Mouse (Mus musculus) stomach, embryonic 14.5 days (tissue): Measurements from ENCODE around the gene Atxn1. TPM values are rescaled to one million over a fixed set of nuclear protein-coding genes. Genes with fewer than 3 reads are reported as not detected.

Source experiments
- ATAC-seq: fragments of 200-750 bp; cut with Nextera tagmentation; 2 replicates; pipeline ENCODE4 v1.8.0; 2017; ENCODE audit warnings: low read depth, moderate TSS enrichment; ENCODE audit not compliant: insufficient number of reproducible peaks, insufficient read depth, low FRiP score
- H3K27ac ChIP-seq: fragments of 300-500 bp; sonication (generic); 2 replicates; pipeline ENCODE4 v1.5.1; 2014; ENCODE audit warnings: mild to moderate bottlenecking, low read length, moderate library complexity, mixed read lengths
- H3K27me3 ChIP-seq: fragments of 300-500 bp; sonication (generic); 2 replicates; pipeline ENCODE4 v1.6.1; 2014; ENCODE audit warnings: low read length, control low read depth, mixed read lengths; ENCODE audit not compliant: control insufficient read depth, insufficient read depth
- H3K36me3 ChIP-seq: fragments of 300-500 bp; sonication (generic); 2 replicates; pipeline ENCODE4 v1.6.1; 2014; ENCODE audit warnings: mild to moderate bottlenecking, control low read depth, low read length, moderate library complexity, mixed read lengths; ENCODE audit not compliant: control insufficient read depth, insufficient read depth
- H3K4me1 ChIP-seq: fragments of 300-500 bp; sonication (generic); 2 replicates; pipeline ENCODE4 v1.6.1; 2014; ENCODE audit warnings: low read length, control low read depth, mixed read lengths; ENCODE audit not compliant: control insufficient read depth, insufficient read depth
- H3K4me2 ChIP-seq: fragments of 300-500 bp; sonication (generic); replicated peaks from 2 replicates; pipeline ENCODE4 v1.6.1; 2014; ENCODE audit warnings: low read depth, low read length, control low read depth
- H3K4me3 ChIP-seq: fragments of 300-500 bp; sonication (generic); 2 replicates; pipeline ENCODE4 v1.5.1; 2014; ENCODE audit warnings: low read depth, low read length, control low read depth
- H3K9ac ChIP-seq: fragments of 300-500 bp; sonication (generic); replicated peaks from 2 replicates; pipeline ENCODE4 v1.6.1; 2014; ENCODE audit warnings: low read depth, mild to moderate bottlenecking, control low read depth, low read length, moderate library complexity, mixed read lengths
- H3K9me3 ChIP-seq: fragments of 300-500 bp; sonication (generic); 2 replicates; pipeline ENCODE4 v1.6.1; 2016; ENCODE audit warnings: low read depth, low read length, control low read depth; ENCODE audit not compliant: control insufficient read depth
- WGBS: fragments of 180-500 bp; shearing (Covaris S2); extraction: QIAGEN DNeasy Blood & Tissue Kit; methylation state at CpG from one replicate; pipeline ENCODE4 v1.1.7; 2014; 5-methylcytosine and 5-hydroxymethylcytosine counted together
- polyA plus RNA-seq: library from polyadenylated mRNA; unstranded; fragments of >200 nt; fragmentation: Nextera tagmentation; extraction: Ambion mirVana; gene quantifications from 2 replicates; pipeline ENCODE4 v1.2.1, GENCODE M21; 2014

Atxn1 gene
- polyA plus RNA-seq, 1 experiment from 2014 or later, result 6.5 TPM

DNA sequence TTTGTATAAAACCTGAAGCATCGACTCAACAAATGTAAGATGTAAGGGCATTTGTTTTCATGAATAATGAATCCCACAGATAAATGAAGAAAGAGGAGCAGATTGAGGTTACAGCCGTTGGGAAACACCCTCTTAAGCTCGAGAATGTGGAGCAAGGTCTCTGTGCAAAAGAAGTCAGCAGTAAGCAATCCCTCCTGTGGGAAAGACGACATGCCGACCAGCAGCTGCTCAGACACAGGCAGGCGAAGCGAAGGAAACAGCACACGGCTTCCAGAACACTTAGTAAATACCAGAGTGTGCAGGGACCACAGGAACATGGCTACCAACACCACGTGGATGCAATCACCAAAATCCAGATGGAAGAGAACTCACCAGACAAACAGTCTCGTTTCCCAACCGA lies 294.8 kb downstream of the Atxn1 start:
- H3K36me3 ChIP-seq, result no peaks in the 10 kb centered on the region
- ATAC-seq, result no peak
- H3K9ac ChIP-seq, result no peak overlapping the region
- 70% methylated on average over 11 of the region's 11 CpGs for WGBS
- H3K27me3 ChIP-seq, result no peaks in the 10 kb centered on the region
- no peak overlapping the region for H3K4me2 ChIP-seq
- H3K4me3 ChIP-seq, result no peak overlapping the region
- no peaks in the 10 kb centered on the region for H3K9me3 ChIP-seq
- H3K27ac ChIP-seq, result no peak overlapping the region
- H3K4me1 ChIP-seq, result no peaks in the 10 kb centered on the region

DNA sequence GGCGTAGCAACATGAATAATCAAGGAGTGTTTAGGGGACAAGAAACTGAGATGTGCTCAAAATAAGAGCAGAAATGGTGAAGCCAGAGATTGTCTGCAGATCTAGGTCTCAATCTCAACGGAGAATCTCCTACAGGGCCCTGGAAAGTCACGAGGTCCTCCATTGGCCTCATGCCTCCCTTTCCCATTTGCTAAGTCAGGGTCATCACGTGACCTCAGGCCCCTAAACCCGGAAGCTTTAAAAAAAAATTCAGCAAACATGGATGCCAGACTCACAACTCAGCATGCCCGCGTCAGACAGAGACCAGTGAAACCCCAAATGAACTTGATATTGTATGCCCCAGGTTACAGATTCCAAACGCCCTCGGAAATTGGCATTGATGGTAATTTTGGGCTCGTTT lies 302.0 kb downstream of the Atxn1 start:
- Histone ChIP-seq H3K27me3 (no peaks in the 10 kb centered on the region), H3K9ac (no peak overlapping the region), H3K4me2 (no peak overlapping the region), H3K9me3 (no peaks in the 10 kb centered on the region), H3K36me3 (no peaks in the 10 kb centered on the region), H3K4me3 (no peak overlapping the region), H3K27ac (no peak overlapping the region), H3K4me1 (0 out of 2 replicates have a peak, but pooled peaks cover 4% of the 10 kb centered on the region)
- WGBS, result 87% methylated on average over 10 of the region's 10 CpGs
- ATAC-seq, result no peak

DNA sequence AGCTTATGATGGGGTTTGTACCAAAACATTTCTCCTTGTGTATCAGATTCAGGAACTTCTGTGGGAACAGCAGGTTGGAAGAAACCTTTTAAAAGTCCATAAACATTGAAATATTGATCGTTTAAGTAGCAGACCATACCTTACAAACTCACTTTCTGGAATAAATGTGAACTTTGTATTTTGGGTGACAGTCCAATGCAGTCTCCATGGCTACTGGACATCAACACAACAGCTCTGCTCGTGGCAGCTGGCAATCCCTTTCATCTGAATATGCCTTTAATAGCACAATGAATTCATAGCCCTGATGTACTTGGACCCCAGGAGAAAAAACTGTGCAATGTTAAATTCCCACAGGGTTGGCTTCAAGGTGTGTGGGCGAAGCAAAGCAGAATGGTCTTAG lies 302.6 kb downstream of the Atxn1 start:
- ATAC-seq, result no peak
- Histone ChIP-seq H3K9ac (no peak overlapping the region), H3K9me3 (no peaks in the 10 kb centered on the region), H3K36me3 (no peaks in the 10 kb centered on the region), H3K4me2 (no peak overlapping the region), H3K27me3 (no peaks in the 10 kb centered on the region), H3K4me1 (0 out of 2 replicates have a peak, but pooled peaks cover 4% of the 10 kb centered on the region), H3K27ac (no peak overlapping the region), H3K4me3 (no peak overlapping the region)
- WGBS, result 70% methylated on average over 3 of the region's 3 CpGs

DNA sequence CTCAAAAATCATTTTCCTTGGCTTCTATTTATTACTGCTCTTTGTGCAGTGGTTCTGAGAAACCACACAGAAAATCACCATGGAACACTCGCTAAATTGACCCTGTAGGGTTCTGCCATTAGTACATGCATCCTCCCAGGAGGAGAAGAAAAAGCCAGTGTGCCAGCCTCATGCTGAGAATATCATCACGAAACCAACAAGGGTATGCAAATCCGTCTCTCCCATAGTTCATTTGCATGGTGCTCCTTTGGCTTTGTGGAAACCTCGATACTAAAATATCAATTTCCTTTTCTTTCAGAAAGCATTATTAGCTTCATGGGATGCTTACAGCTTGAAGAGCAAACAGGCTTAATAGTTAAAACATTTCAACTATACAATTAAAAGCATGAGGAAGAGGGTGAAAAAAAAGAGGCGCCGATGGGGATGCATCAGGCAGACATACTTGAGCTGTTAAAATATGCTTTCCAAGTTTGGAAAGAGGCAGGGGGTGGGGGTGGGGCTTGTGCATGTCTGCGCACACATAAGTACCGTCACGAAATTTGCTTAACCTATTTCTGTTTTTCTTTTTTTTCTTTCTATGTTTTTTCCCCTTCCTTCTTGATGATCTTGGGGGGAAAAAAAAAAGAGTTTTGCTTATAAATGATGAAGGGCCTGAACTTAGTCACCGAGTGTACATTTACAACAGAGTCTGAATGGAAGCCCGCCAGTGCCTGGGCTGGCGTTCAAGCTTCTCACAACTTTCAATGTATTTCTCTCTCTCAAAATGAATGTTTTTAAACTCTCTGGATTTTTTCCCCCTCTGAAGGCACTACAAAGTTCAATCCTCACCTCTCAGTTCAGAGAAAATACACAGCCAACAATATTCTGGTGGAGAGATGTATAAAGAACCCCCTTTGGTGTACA lies 303.3 kb downstream of the Atxn1 start:
- no peak overlapping the region for H3K27ac ChIP-seq
- no peaks in the 10 kb centered on the region for H3K27me3 ChIP-seq
- H3K4me2 ChIP-seq, result no peak overlapping the region
- no peak for ATAC-seq
- H3K9me3 ChIP-seq, result no peaks in the 10 kb centered on the region
- no peaks in the 10 kb centered on the region for H3K36me3 ChIP-seq
- no peak overlapping the region for H3K4me3 ChIP-seq
- 0 out of 2 replicates have a peak, but pooled peaks cover 4% of the 10 kb centered on the region for H3K4me1 ChIP-seq
- WGBS, result 69% methylated on average over 12 of the region's 12 CpGs
- H3K9ac ChIP-seq, result no peak overlapping the region

DNA sequence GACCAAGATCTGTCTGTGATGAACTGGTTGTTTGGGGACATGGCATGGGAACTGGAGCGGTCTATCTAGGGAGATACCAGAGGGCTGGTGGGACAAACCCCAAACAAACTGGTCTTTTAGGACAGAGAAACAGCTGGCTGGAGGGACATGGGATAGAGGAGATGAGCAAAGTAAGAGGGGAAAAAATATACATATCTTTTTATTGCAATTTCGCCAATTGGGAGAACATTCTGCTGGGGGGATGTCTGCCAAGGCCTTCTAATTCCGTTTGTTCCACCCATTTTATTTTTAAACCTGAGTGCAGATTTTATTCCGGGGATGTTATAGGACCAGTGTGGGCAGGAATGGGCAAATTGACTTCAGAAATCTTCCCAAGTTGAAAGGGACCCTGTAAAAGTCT lies 305.0 kb downstream of the Atxn1 start:
- WGBS, result 85% methylated on average over 4 of the region's 4 CpGs
- H3K27ac ChIP-seq, result no peak overlapping the region
- 0 out of 2 replicates have a peak, but pooled peaks cover 4% of the 10 kb centered on the region for H3K4me1 ChIP-seq

DNA sequence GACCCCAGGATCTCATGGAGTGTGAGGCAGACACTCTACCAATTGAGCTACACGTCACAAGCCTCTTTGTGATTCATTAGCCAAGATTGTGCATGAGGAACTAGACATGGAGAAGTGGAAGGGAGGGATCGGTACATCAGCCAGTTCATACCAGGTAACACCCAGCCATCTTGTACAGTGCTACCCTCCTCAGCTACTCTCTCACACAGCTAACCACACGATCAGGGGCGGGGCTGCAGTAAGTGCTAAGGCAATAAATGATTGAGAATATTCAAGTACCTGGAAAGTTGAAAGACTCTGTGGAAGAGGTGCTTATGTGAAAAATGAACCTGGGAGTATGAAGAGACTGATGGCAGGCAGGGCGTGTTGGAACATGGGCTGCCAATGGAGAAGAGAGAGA lies 306.5 kb downstream of the Atxn1 start:
- Histone ChIP-seq H3K27me3 (no peaks in the 10 kb centered on the region), H3K9me3 (no peaks in the 10 kb centered on the region), H3K4me3 (no peak overlapping the region), H3K36me3 (no peaks in the 10 kb centered on the region), H3K27ac (no peak overlapping the region), H3K9ac (no peak overlapping the region), H3K4me2 (no peak overlapping the region), H3K4me1 (0 out of 2 replicates have a peak, but pooled peaks cover 4% of the 10 kb centered on the region)
- ATAC-seq, result no peak
- WGBS, result 84% methylated on average over 5 of the region's 5 CpGs

More for the DNA sequence above, 305.0 kb downstream of the Atxn1 start:
- H3K9ac ChIP-seq, result no peak overlapping the region
- no peak for ATAC-seq
- H3K27me3 ChIP-seq, result no peaks in the 10 kb centered on the region
- H3K4me3 ChIP-seq, result no peak overlapping the region
- H3K9me3 ChIP-seq, result no peaks in the 10 kb centered on the region
- no peaks in the 10 kb centered on the region for H3K36me3 ChIP-seq
- H3K4me2 ChIP-seq, result no peak overlapping the region

DNA sequence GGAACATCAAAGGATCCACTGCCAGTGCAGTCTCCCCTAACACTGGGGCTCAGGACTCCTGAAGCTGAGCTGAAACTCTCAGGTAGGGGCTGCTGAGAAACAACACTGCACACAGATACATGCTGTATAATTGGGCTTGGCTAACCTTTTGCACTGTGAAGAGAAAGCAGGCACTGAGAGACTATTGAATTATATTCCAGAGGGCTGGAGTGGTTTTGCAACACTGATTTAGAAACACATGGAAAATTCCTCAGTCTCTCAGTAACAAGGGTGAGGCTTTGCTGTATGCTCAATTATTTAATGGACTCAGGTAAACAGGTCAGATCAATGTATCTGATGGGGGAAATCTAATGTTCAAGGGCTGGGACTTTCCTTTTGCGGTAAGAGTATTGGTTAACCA lies 307.6 kb downstream of the Atxn1 start:
- WGBS, result 94% methylated on average over 1 of the region's 1 CpGs

DNA sequence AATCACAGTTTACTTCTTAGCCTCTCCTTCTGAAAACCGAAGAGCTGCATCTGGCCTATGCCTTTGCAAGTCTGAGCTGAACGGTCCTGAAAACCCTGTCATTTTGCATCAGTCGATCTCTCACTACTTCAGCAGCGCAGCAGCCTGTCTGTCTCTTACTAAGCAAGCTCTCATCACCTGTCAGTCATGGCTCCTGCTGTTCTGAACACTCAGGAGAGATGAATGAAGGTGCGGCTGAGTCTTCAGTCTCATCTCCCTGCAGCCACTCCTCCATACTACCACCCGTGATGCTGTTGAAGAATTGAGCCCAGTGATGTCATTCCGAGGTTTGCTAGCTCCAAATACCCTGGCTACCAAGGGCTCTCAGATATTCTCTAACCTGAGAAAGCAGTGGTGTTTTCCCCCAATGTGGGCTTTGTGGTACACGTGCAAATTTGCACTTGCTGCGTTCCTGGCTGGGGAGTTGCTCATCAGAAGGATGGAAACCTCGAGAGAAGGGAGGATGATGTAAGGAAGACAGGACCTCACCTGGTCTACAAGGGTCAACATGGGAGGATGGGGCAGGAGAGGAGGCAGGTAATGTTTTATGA lies 313.1 kb downstream of the Atxn1 start:
- no peaks in the 10 kb centered on the region for H3K36me3 ChIP-seq
- no peak overlapping the region for H3K27ac ChIP-seq
- H3K27me3 ChIP-seq, result no peaks in the 10 kb centered on the region
- ATAC-seq, result no peak
- H3K4me1 ChIP-seq, result no peaks in the 10 kb centered on the region
- H3K4me3 ChIP-seq, result no peak overlapping the region
- no peak overlapping the region for H3K9ac ChIP-seq
- no peak overlapping the region for H3K4me2 ChIP-seq
- 83% methylated on average over 10 of the region's 10 CpGs for WGBS
- H3K9me3 ChIP-seq, result no peaks in the 10 kb centered on the region

More for the DNA sequence above, 307.6 kb downstream of the Atxn1 start:
- H3K27me3 ChIP-seq, result no peaks in the 10 kb centered on the region
- H3K4me3 ChIP-seq, result no peak overlapping the region
- H3K9me3 ChIP-seq, result no peaks in the 10 kb centered on the region
- H3K4me1 ChIP-seq, result 0 out of 2 replicates have a peak, but pooled peaks cover 3% of the 10 kb centered on the region
- no peaks in the 10 kb centered on the region for H3K36me3 ChIP-seq
- no peak overlapping the region for H3K9ac ChIP-seq
- no peak overlapping the region for H3K27ac ChIP-seq
- no peak for ATAC-seq
- H3K4me2 ChIP-seq, result no peak overlapping the region
